Mouse (Mus musculus): ENCODE results near the gene Nisch. TPM values are rescaled to one million over a fixed set of nuclear protein-coding genes. Genes with fewer than 3 reads are reported as not detected.

Gene Nisch
- polyA plus RNA-seq, 1 experiment from 2014 or later, result 309 TPM

DNA sequence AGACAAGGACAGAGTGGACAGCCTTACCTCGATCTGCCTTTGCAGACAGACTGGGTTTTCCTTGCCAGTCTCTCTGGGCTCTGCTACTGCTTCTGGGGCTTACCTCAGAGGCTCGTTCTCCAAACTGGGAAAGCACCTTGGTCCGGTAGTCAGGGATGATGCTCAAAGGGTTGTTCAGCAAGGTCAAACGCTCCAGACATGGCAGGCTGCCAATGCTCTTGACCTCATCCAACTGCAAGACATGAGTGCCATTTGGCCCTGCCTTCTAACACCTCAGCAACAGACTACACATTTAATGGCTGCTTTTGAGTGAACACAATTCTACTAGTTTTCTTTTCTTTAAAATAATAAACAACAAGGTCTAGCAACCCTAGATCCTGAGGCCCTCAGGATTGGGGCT, 30.1 kb downstream of the Nisch start:
- peaks cover 100% of the 10 kb centered on the region for H3K36me3 ChIP-seq (replicated peaks; ENCODE audit: control insufficient read depth, insufficient read depth)
- DNase-seq (ENCODE audit: low spot score), result no peak
- no peaks in the 10 kb centered on the region for H3K9me3 ChIP-seq (ENCODE audit: control insufficient read depth, low read length)
- WGBS, result 84% methylated on average over 4 of the region's 4 CpGs
- ATAC-seq (ENCODE audit: low FRiP score), result no peak
- no peak overlapping the region for H3K27ac ChIP-seq
- no peak overlapping the region for H3K9ac ChIP-seq
- no peaks in the 10 kb centered on the region for H3K27me3 ChIP-seq (ENCODE audit: control insufficient read depth, insufficient read depth, low read length)
- H3K4me2 ChIP-seq (replicated peaks), result no peak overlapping the region
- no peaks in the 10 kb centered on the region for H3K4me1 ChIP-seq (replicated peaks; ENCODE audit: control insufficient read depth, insufficient read depth, low read length)
- H3K4me3 ChIP-seq (replicated peaks; ENCODE audit: low read length), result no peak overlapping the region

DNA sequence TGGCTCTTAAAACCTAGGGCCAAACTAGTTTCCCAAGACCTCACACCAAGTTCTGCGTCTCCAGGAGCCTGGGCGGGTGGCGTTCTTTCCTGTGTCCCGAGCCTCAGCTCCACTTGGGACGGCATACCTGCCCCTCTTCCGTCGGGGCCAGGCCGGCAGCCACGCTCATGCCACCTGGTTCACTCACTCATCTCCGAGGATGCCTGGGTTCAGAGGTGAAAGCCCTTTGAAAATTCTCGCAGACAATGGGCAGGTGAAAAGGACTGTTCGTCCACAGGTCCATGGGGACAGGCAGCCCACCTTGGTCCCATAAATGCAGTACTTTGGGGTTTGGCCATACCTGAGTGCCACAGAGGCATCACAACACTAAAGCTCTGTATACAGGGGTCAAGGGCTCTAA, 32.6 kb downstream of the Nisch start:
- no peak for ATAC-seq (ENCODE audit: low FRiP score)
- Histone ChIP-seq H3K9me3 (ENCODE audit: control insufficient read depth, low read length) (no peaks in the 10 kb centered on the region), H3K27ac (no peak overlapping the region), H3K4me2 (replicated peaks) (no peak overlapping the region), H3K4me1 (replicated peaks; ENCODE audit: control insufficient read depth, insufficient read depth, low read length) (no peaks in the 10 kb centered on the region), H3K4me3 (replicated peaks; ENCODE audit: low read length) (no peak overlapping the region), H3K27me3 (ENCODE audit: control insufficient read depth, insufficient read depth, low read length) (no peaks in the 10 kb centered on the region), H3K9ac (no peak overlapping the region), H3K36me3 (replicated peaks; ENCODE audit: control insufficient read depth, insufficient read depth) (peaks cover 100% of the 10 kb centered on the region)
- 94% methylated on average over 12 of the region's 12 CpGs for WGBS
- no peak for DNase-seq (ENCODE audit: low spot score)

DNA sequence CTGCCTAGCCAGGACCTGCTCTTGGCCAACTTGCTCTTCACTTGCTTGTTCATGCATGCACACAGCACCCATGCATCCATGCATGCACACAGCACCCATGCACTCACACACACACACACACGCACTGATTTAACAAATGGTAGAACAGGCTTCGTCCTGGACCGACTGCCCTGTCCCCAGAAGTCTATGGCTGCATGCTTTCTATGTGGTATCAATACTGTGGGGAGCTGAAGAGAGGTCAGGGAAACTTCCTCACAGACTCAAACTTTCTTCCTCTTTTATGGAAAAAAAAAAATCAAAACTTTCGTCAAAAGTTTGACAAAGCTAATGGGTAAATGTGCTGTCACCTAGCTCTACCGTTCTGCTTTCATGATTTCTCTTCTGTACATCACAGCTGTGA, 33.2 kb downstream of the Nisch start:
- no peak overlapping the region for H3K4me3 ChIP-seq (replicated peaks; ENCODE audit: low read length)
- DNase-seq (ENCODE audit: low spot score), result no peak
- whole genome bisulfite sequencing, result 97% methylated on average over 5 of the region's 5 CpGs
- no peak for ATAC-seq (ENCODE audit: low FRiP score)
- H3K9ac ChIP-seq, result no peak overlapping the region
- peaks cover 100% of the 10 kb centered on the region for H3K36me3 ChIP-seq (replicated peaks; ENCODE audit: control insufficient read depth, insufficient read depth)
- H3K9me3 ChIP-seq (ENCODE audit: control insufficient read depth, low read length), result no peaks in the 10 kb centered on the region
- no peaks in the 10 kb centered on the region for H3K27me3 ChIP-seq (ENCODE audit: control insufficient read depth, insufficient read depth, low read length)
- H3K4me2 ChIP-seq (replicated peaks), result no peak overlapping the region
- H3K27ac ChIP-seq, result peak overlapping the region; percentile 43; the same call in 1 of the 2 replicates
- no peaks in the 10 kb centered on the region for H3K4me1 ChIP-seq (replicated peaks; ENCODE audit: control insufficient read depth, insufficient read depth, low read length)

DNA sequence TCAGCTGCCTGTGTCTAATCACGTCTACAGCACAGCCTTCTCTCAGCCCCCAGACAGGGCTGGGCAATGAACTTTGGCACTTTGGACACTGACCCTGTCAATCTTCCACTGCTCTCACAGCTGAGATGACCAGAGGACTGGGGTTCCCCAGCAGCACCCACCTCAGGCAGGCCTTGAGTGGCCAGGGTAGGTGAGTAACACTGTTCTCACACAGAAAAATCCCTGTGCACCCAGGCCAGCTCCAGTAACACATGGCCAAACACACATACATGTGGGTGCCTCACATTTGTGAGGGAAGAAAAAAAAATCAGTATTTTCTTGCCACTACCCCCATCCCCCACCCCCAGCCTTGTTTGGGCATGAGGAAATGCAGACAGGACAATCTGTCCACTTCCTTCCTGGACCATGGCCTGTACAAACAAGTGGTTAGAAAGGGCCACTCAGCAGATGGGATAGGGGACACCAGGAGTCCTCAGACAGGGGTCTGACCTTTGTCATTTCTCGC, 33.9 kb downstream of the Nisch start:
- H3K9ac ChIP-seq, result no peak overlapping the region
- H3K4me2 ChIP-seq (replicated peaks), result no peak overlapping the region
- peaks cover 99% of the 10 kb centered on the region for H3K36me3 ChIP-seq (replicated peaks; ENCODE audit: control insufficient read depth, insufficient read depth)
- no peak for ATAC-seq (ENCODE audit: low FRiP score)
- no peak overlapping the region for H3K4me3 ChIP-seq (replicated peaks; ENCODE audit: low read length)
- 66% methylated on average over 2 of the region's 2 CpGs for WGBS
- no peak for DNase-seq (ENCODE audit: low spot score)
- H3K9me3 ChIP-seq (ENCODE audit: control insufficient read depth, low read length), result no peaks in the 10 kb centered on the region
- no peaks in the 10 kb centered on the region for H3K4me1 ChIP-seq (replicated peaks; ENCODE audit: control insufficient read depth, insufficient read depth, low read length)
- no peaks in the 10 kb centered on the region for H3K27me3 ChIP-seq (ENCODE audit: control insufficient read depth, insufficient read depth, low read length)
- H3K27ac ChIP-seq, result no peak overlapping the region

DNA sequence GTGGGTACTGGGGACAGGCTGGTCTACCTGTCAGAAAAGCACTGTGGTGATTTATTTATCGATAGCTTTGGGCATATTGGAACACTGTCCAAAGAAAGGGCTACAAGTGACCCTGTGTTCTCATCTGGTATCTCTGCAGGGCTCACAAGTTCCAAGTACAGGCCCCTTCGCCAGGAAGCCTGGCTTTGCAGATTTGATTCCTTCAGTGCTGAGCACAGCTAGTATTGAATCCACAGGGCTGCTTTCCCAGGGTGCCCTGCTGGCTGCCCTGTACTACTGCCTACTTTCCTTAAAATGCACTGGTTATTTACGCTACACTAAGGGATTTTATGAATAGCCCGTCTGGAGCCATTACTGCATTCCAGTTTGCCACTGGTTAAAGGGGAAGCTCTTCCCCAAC, 35.2 kb downstream of the Nisch start:
- 83% methylated on average over 4 of the region's 4 CpGs for WGBS
- H3K27me3 ChIP-seq (ENCODE audit: control insufficient read depth, insufficient read depth, low read length), result no peaks in the 10 kb centered on the region
- no peak overlapping the region for H3K4me3 ChIP-seq (replicated peaks; ENCODE audit: low read length)
- H3K4me1 ChIP-seq (replicated peaks; ENCODE audit: control insufficient read depth, insufficient read depth, low read length), result no peaks in the 10 kb centered on the region
- DNase-seq (ENCODE audit: low spot score), result no peak
- H3K27ac ChIP-seq, result no peak overlapping the region
- H3K9me3 ChIP-seq (ENCODE audit: control insufficient read depth, low read length), result no peaks in the 10 kb centered on the region
- no peak overlapping the region for H3K4me2 ChIP-seq (replicated peaks)
- no peak for ATAC-seq (ENCODE audit: low FRiP score)
- H3K9ac ChIP-seq, result no peak overlapping the region
- H3K36me3 ChIP-seq (replicated peaks; ENCODE audit: control insufficient read depth, insufficient read depth), result peaks cover 99% of the 10 kb centered on the region

DNA sequence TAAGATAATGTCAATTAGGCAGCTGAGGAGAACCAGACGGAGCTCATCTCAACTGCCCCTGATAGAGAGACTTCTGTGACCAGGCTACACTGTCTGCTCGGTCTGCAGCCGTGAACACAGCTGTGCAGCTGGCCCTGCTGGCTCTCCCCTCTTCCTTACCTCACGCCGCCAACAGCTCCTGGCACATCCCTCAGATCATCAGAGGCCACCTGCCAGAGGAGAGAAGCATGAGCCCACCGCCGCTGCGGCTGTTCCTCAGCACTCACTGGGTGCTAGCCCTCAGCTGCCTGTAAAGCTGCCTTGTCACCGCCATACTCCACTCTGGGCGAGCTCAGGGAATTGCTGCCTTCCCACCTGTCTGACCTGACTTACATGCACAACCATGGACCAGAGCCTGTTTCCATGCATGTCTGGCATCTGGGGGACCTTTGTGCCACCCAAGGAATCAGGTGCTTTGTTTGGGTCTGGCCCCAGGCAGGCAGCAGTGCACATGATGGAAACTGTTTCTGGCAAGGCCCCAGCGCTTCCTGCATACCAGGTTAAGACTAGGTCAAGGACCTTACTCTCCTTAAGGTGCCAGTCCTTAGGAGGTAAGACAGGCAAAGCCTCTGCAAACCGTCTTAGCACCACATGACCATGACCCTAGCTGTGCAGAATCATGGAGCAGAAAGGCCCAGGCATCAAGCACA, 36.9 kb downstream of the Nisch start:
- H3K27me3 ChIP-seq (ENCODE audit: control insufficient read depth, insufficient read depth, low read length), result no peaks in the 10 kb centered on the region
- WGBS, result 91% methylated on average over 12 of the region's 12 CpGs
- no peak overlapping the region for H3K4me2 ChIP-seq (replicated peaks)
- H3K4me1 ChIP-seq (replicated peaks; ENCODE audit: control insufficient read depth, insufficient read depth, low read length), result no peaks in the 10 kb centered on the region
- no peak overlapping the region for H3K4me3 ChIP-seq (replicated peaks; ENCODE audit: low read length)
- H3K27ac ChIP-seq, result no peak overlapping the region
- no peaks in the 10 kb centered on the region for H3K9me3 ChIP-seq (ENCODE audit: control insufficient read depth, low read length)
- peaks cover 99% of the 10 kb centered on the region for H3K36me3 ChIP-seq (replicated peaks; ENCODE audit: control insufficient read depth, insufficient read depth)
- DNase-seq (ENCODE audit: low spot score) (no peak), ATAC-seq (ENCODE audit: low FRiP score) (no peak)
- no peak overlapping the region for H3K9ac ChIP-seq

DNA sequence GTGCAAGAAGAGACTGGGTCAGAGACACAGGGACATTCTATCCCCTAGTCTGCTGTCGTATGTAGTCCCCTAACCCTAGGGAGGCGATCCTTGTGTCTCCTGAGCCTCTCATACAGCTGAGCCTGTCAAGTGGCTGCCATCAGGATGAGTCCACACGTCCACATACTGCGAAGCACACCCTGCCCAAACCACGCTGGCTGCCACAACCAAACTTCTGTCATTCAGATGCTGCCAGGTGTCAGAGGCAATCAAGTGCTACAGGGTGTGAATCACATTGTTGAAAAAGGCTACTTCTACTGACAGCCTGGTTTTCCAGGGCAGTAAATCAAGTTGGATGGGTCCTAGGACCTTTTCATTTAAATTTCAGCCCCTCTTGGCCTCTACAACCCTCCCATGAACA, 39.0 kb downstream of the Nisch start:
- Histone ChIP-seq H3K4me2 (replicated peaks) (no peak overlapping the region), H3K36me3 (replicated peaks; ENCODE audit: control insufficient read depth, insufficient read depth) (peaks cover 99% of the 10 kb centered on the region), H3K9me3 (ENCODE audit: control insufficient read depth, low read length) (no peaks in the 10 kb centered on the region), H3K4me3 (replicated peaks; ENCODE audit: low read length) (no peak overlapping the region), H3K27ac (no peak overlapping the region), H3K27me3 (ENCODE audit: control insufficient read depth, insufficient read depth, low read length) (no peaks in the 10 kb centered on the region), H3K4me1 (replicated peaks; ENCODE audit: control insufficient read depth, insufficient read depth, low read length) (no peaks in the 10 kb centered on the region), H3K9ac (no peak overlapping the region)
- no peak for ATAC-seq (ENCODE audit: low FRiP score)
- 93% methylated on average over 5 of the region's 5 CpGs for WGBS
- DNase-seq (ENCODE audit: low spot score), result no peak

DNA sequence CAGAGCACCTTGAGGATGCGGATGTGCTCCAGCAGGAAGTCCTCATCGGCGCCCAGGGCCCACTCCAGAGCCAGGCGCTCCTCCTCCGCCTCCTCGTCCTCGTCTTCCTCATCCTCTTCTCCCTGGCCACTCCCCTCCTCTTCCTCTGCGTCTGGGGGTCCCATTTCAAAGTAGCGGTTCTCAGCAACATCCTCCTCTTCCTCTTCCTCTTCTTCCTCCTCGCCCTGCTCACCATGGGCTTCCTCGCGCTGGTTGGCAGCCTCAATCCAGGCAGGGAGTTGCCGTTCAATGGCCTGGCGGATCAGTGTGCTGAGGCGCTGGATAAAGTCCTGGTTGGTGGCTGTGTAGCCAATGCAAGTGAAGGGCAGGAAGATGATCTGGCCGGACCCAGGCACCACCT, 39.5 kb downstream of the Nisch start:
- Histone ChIP-seq H3K27ac (no peak overlapping the region), H3K4me3 (replicated peaks; ENCODE audit: low read length) (no peak overlapping the region), H3K4me1 (replicated peaks; ENCODE audit: control insufficient read depth, insufficient read depth, low read length) (no peaks in the 10 kb centered on the region), H3K9me3 (ENCODE audit: control insufficient read depth, low read length) (no peaks in the 10 kb centered on the region), H3K4me2 (replicated peaks) (no peak overlapping the region), H3K27me3 (ENCODE audit: control insufficient read depth, insufficient read depth, low read length) (no peaks in the 10 kb centered on the region), H3K36me3 (replicated peaks; ENCODE audit: control insufficient read depth, insufficient read depth) (peaks cover 99% of the 10 kb centered on the region), H3K9ac (no peak overlapping the region)
- WGBS, result 92% methylated on average over 16 of the region's 16 CpGs
- no peak for DNase-seq (ENCODE audit: low spot score)
- no peak for ATAC-seq (ENCODE audit: low FRiP score)

DNA sequence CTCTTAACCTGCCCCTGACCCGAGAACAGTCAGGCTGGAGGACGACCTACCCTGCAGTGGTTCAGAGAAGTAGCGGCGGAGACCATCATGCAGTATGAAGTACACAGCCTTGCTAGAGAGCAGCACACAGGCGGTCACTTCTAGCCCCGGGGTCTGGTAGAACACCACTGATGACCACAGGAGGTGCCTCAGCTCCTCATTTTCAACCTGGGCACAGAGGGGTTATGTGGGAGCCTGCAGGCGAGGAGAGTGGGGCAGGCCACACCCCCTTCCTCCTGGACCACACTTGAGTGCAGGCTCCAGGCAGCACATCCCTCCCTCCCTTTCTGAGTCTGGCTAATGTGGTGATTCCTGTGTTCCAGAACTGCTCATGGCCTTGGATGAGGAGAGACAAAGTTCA, 43.2 kb downstream of the Nisch start:
- Histone ChIP-seq H3K4me1 (replicated peaks; ENCODE audit: control insufficient read depth, insufficient read depth, low read length) (no peaks in the 10 kb centered on the region), H3K36me3 (replicated peaks; ENCODE audit: control insufficient read depth, insufficient read depth) (peaks cover 89% of the 10 kb centered on the region), H3K9ac (no peak overlapping the region), H3K4me3 (replicated peaks; ENCODE audit: low read length) (no peak overlapping the region), H3K27ac (no peak overlapping the region), H3K27me3 (ENCODE audit: control insufficient read depth, insufficient read depth, low read length) (no peaks in the 10 kb centered on the region), H3K4me2 (replicated peaks) (no peak overlapping the region), H3K9me3 (ENCODE audit: control insufficient read depth, low read length) (no peaks in the 10 kb centered on the region)
- DNase-seq (ENCODE audit: low spot score) (no peak), ATAC-seq (ENCODE audit: low FRiP score) (no peak)
- WGBS, result 91% methylated on average over 7 of the region's 7 CpGs

Measured in hindbrain, embryonic 14.5 days (tissue).